17 mouse cellular contexts compared by ENCODE assay signal in genomic region chr19:32263753-32264152, GRCm38 (mm10).
DNase-seq lines count a peak whose midpoint lies in the region; ATAC-seq and TF ChIP-seq lines count a peak whose summit lies in the region.
"Had no signal": no experiment of that assay in that cellular context is flagged by ENCODE, and none has a peak within 500 bp of the region (broad histone marks: within the 10 kb centered on the region; RNA-seq: fewer than 3 reads in every experiment).

No protein-coding gene starts in this region.

- H3K27me3 ChIP-seq in kidney, adult 2 months (replicated peaks; ENCODE audit: control insufficient read depth, insufficient read depth, low read length) = no peaks in the 10 kb centered on the region
- no peaks in the 10 kb centered on the region for H3K27me3 ChIP-seq in liver, embryonic 13.5 days
- H3K27me3 ChIP-seq in stomach, embryonic 16.5 days (ENCODE audit: control insufficient read depth, insufficient read depth, low read length) = no peaks in the 10 kb centered on the region
- H3K27me3 ChIP-seq in hindbrain, embryonic 14.5 days (ENCODE audit: control insufficient read depth, insufficient read depth, low read length) = no peaks in the 10 kb centered on the region

- H3K4me1 ChIP-seq in kidney, adult 2 months (ENCODE audit: control insufficient read depth, insufficient read depth, low read length) = peaks cover 21% of the 10 kb centered on the region
- peaks cover 63% of the 10 kb centered on the region for H3K4me1 ChIP-seq in liver, embryonic 13.5 days (replicated peaks)
- H3K4me1 ChIP-seq in stomach, embryonic 16.5 days (ENCODE audit: control insufficient read depth, insufficient read depth, low read length) = peaks cover 14% of the 10 kb centered on the region; the same call in 1 of the 2 replicates
- H3K4me1 ChIP-seq in hindbrain, embryonic 14.5 days (replicated peaks; ENCODE audit: control insufficient read depth, insufficient read depth, low read length) = no peaks in the 10 kb centered on the region

- ATAC-seq in activated CD4-positive, CD25-positive, alpha-beta regulatory T cell, adult 4 months = peak; percentile 7
- peak; percentile 87 for ATAC-seq in liver, embryonic 13.5 days (ENCODE audit: low read depth)
- peak; percentile 58; the same call in 1 of the 2 replicates for ATAC-seq in stomach, embryonic 16.5 days (ENCODE audit: insufficient read depth, low FRiP score)
- ATAC-seq in hindbrain, embryonic 14.5 days (ENCODE audit: low FRiP score) = no peak
- ATAC-seq: inflammation-experienced regulatory T-cells, adult 6 months had no signal

- WGBS in kidney, adult 2 months = 63% methylated on average over 1 of the region's 1 CpGs
- 10% methylated on average over 1 of the region's 1 CpGs for WGBS in liver, embryonic 13.5 days (ENCODE audit: insufficient replicate concordance)
- WGBS in stomach, embryonic 16.5 days = 69% methylated on average over 1 of the region's 1 CpGs
- 91% methylated on average over 1 of the region's 1 CpGs for WGBS in hindbrain, embryonic 14.5 days

- 0 out of 2 replicates have a peak overlapping the region, but pooled peaks have one; percentile 2 for H3K4me2 ChIP-seq in liver, embryonic 13.5 days
- no peak overlapping the region for H3K4me2 ChIP-seq in stomach, embryonic 16.5 days (ENCODE audit: low read depth, low read length)
- H3K4me2 ChIP-seq in hindbrain, embryonic 14.5 days (replicated peaks) = no peak overlapping the region

- no peak for TF ChIP-seq CTCF in kidney, adult 2 months (conservative IDR thresholded peaks at IDR 0.05; ENCODE audit: insufficient read depth, insufficient read length, low read depth, low read length)

- H3K9ac ChIP-seq in liver, embryonic 13.5 days = no peak overlapping the region
- H3K9ac ChIP-seq in stomach, embryonic 16.5 days (ENCODE audit: low read length) = no peak overlapping the region
- H3K9ac ChIP-seq in hindbrain, embryonic 14.5 days = no peak overlapping the region

- no peaks in the 10 kb centered on the region for H3K36me3 ChIP-seq in kidney, adult 2 months (ENCODE audit: control insufficient read depth, insufficient read depth, low read length)
- H3K36me3 ChIP-seq in liver, embryonic 13.5 days = no peaks in the 10 kb centered on the region
- no peaks in the 10 kb centered on the region for H3K36me3 ChIP-seq in stomach, embryonic 16.5 days (ENCODE audit: control insufficient read depth, insufficient read depth, low read length)
- H3K36me3 ChIP-seq in hindbrain, embryonic 14.5 days (replicated peaks; ENCODE audit: control insufficient read depth, insufficient read depth) = no peaks in the 10 kb centered on the region
- H3K36me3 ChIP-seq: heart, embryonic 10.5 days; midbrain, embryonic 10.5 days had no signal

- H3K4me3 ChIP-seq in kidney, adult 2 months (ENCODE audit: insufficient read depth, low read depth, low read length) = no peak overlapping the region
- H3K4me3 ChIP-seq in liver, embryonic 13.5 days (replicated peaks) = no peak overlapping the region
- H3K4me3 ChIP-seq in stomach, embryonic 16.5 days (replicated peaks; ENCODE audit: low read length) = no peak overlapping the region
- no peak overlapping the region for H3K4me3 ChIP-seq in hindbrain, embryonic 14.5 days (replicated peaks; ENCODE audit: low read length)
- H3K4me3 ChIP-seq: erythroblast, embryonic 14.5 days; heart, embryonic 10.5 days; midbrain, embryonic 10.5 days had no signal

- peak overlapping the region; percentile 75; the same call in 1 of the 2 replicates for H3K27ac ChIP-seq in kidney, adult 2 months (ENCODE audit: insufficient read depth, low read depth, low read length)
- peak overlapping the region; percentile 60 for H3K27ac ChIP-seq in liver, embryonic 13.5 days
- H3K27ac ChIP-seq in stomach, embryonic 16.5 days (ENCODE audit: low read length) = peak overlapping the region; percentile 51; the same call in 1 of the 2 replicates
- no peak overlapping the region for H3K27ac ChIP-seq in hindbrain, embryonic 14.5 days
- H3K27ac ChIP-seq: heart, embryonic 10.5 days; midbrain, embryonic 10.5 days had no signal

- H3K9me3 ChIP-seq in liver, embryonic 13.5 days (replicated peaks) = no peaks in the 10 kb centered on the region
- H3K9me3 ChIP-seq in stomach, embryonic 16.5 days (replicated peaks; ENCODE audit: control insufficient read depth, low read length) = no peaks in the 10 kb centered on the region
- no peaks in the 10 kb centered on the region for H3K9me3 ChIP-seq in hindbrain, embryonic 14.5 days (ENCODE audit: control insufficient read depth, low read length)
- H3K9me3 ChIP-seq: heart, embryonic 10.5 days; midbrain, embryonic 10.5 days had no signal

- TF ChIP-seq POLR2A in kidney, adult 2 months (IDR thresholded peaks at IDR 0.05; ENCODE audit: low read depth, low read length) = no peak

- no peak for DNase-seq in kidney, adult 2 months
- no peak for DNase-seq in kidney, adult 18-20 months
- peak; percentile 46 for DNase-seq in liver, embryonic 13.5 days
- DNase-seq in urinary bladder, adult 2 months (ENCODE audit: low spot score) = no peak
- DNase-seq in hindbrain, embryonic 14.5 days (ENCODE audit: low spot score) = no peak
- no peak for DNase-seq in ovary, adult 18-20 months (ENCODE audit: low spot score)
- DNase-seq: cerebellum, postnatal 10 days; gastrocnemius, postnatal 14 days; lung, adult 2 months; right cerebral cortex, postnatal 14 days; thymus, postnatal 14 days had no signal
